Mouse (Mus musculus) embryonic stem cell, embryonic (primary cell): ENCODE data around the gene Map3k12.

Experiments used
- CTCF ChIA-PET, 4 experiments: fragments of 300-600 bp in 2 of 4; fragments of 350-600 bp in 2 of 4; sonication (Branson Sonifier 250); formaldehyde crosslinking; loops; one replicate each; lab custom pipeline; 2022; ENCODE audit warnings: inconsistent platforms in 2 of 4; lab: Charles Lee
- POLR2A ChIA-PET, 4 experiments: fragments of 300-600 bp in 2 of 4; fragments of 350-600 bp in 2 of 4; sonication (Branson Sonifier 250); formaldehyde crosslinking; loops; one replicate each; lab custom pipeline; 2022; ENCODE audit warnings: antibody characterized with exemption in 4 of 4, inconsistent platforms in 1 of 4; lab: Charles Lee

Gene Map3k12

GRCm38 (mm10) chr15:102501084-102501814, 15.6 kb downstream of the Map3k12 start:
- CTCF ChIA-PET: interaction anchor here in 1 of 4 experiments (0.6 kb wide), 1 partner anchor 9 kb away, joined by 4 read pairs; no protein-coding TSS in a partner anchor
- POLR2A ChIA-PET: interaction anchor here (0.5 to 21.1 kb wide), 35 partner anchors 8 to 194 kb away, joined by 3 to 518 read pairs (median 5); partner anchors contain the start of genes Tarbp2 (in 3 of the 4), Map3k12 (in 2 of the 4), Pcbp2 (in 2 of the 4) and Sp1 (in 2 of the 4)

- CTCF ChIA-PET: interaction anchor here in 1 of 4 experiments (0.5 to 0.6 kb wide), 2 partner anchors 119 to 285 kb away, joined by 3 to 8 read pairs; no protein-coding TSS in a partner anchor
- POLR2A ChIA-PET: interaction anchor here (0.6 to 21.1 kb wide), 29 partner anchors 7 to 193 kb away, joined by 3 to 518 read pairs (median 5); partner anchors contain the start of genes Map3k12 (in 2 of the 4), Pcbp2 (in 2 of the 4), Tarbp2 (in 2 of the 4) and Aaas (in 1 of the 4)
Observed at GRCm38 (mm10) chr15:102500479-102500878, 16.4 kb downstream of the Map3k12 start.

- ChIA-PET POLR2A (interaction anchor here (0.6 to 21.1 kb wide), 17 partner anchors 6 to 149 kb away, joined by 3 to 518 read pairs (median 21); partner anchors contain the start of genes Map3k12 (in 2 of the 4), Pcbp2 (in 2 of the 4), Tarbp2 (in 2 of the 4) and Aaas (in 1 of the 4)), CTCF (interaction anchor here in 1 of 4 experiments (0.5 to 0.6 kb wide), 2 partner anchors 119 to 284 kb away, joined by 3 to 8 read pairs; no protein-coding TSS in a partner anchor)
Observed at GRCm38 (mm10) chr15:102499851-102500250, 17.0 kb downstream of the Map3k12 start.

- POLR2A ChIA-PET: interaction anchor here in 2 of 4 experiments (1.3 to 21.1 kb wide), 11 partner anchors 6 to 29 kb away, joined by 5 to 518 read pairs (median 26); partner anchors contain the start of genes Map3k12 (in 2 of the 2), Pcbp2 (in 2 of the 2), Tarbp2 (in 2 of the 2) and Gm10337 (in 1 of the 2)
- CTCF ChIA-PET: no interaction called here
Observed at GRCm38 (mm10) chr15:102499370-102499769, 17.5 kb downstream of the Map3k12 start.

- POLR2A ChIA-PET: interaction anchor here (0.6 to 18.7 kb wide), 17 partner anchors 8 to 78 kb away, joined by 3 to 518 read pairs (median 8); partner anchors contain the start of genes Pcbp2 (in 2 of the 4), Tarbp2 (in 2 of the 4), Gm10337 (in 1 of the 4) and Map3k12 (in 1 of the 4)
- CTCF ChIA-PET: no interaction called here
Observed at GRCm38 (mm10) chr15:102498322-102498721, 18.5 kb downstream of the Map3k12 start.

GRCm38 (mm10) chr15:102487664-102488063, 29.2 kb downstream of the Map3k12 start:
- ChIA-PET POLR2A (interaction anchor here in 2 of 4 experiments (1.6 to 18.7 kb wide), 4 partner anchors 8 to 18 kb away, joined by 6 to 518 read pairs (median 129); partner anchors contain the start of genes Pcbp2 (in 2 of the 2) and Gm10337 (in 1 of the 2)), CTCF (no interaction called here)

- ChIA-PET CTCF (interaction anchor here in 3 of 4 experiments (0.6 to 0.9 kb wide), 9 partner anchors 24 to 1255 kb away, joined by 3 to 5 read pairs (median 3); no protein-coding TSS in a partner anchor), POLR2A (interaction anchor here (0.6 to 15.3 kb wide), 46 partner anchors 8 to 1219 kb away, joined by 3 to 518 read pairs (median 4); partner anchors contain the start of genes Pcbp2 (in 3 of the 4), Gm10337 (in 2 of the 4), Map3k12 (in 2 of the 4) and Sp1 (in 2 of the 4))
Observed at GRCm38 (mm10) chr15:102485853-102486252, 31.0 kb downstream of the Map3k12 start.

- CTCF ChIA-PET: no interaction called here
- POLR2A ChIA-PET: interaction anchor here in 3 of 4 experiments (0.6 to 15.3 kb wide), 17 partner anchors 10 to 78 kb away, joined by 3 to 518 read pairs (median 4); partner anchors contain the start of genes Pcbp2 (in 3 of the 3), Gm10337 (in 1 of the 3), Sp1 (in 1 of the 3) and Tarbp2 (in 1 of the 3)
Observed at GRCm38 (mm10) chr15:102483136-102483535, 33.7 kb downstream of the Map3k12 start.

GRCm38 (mm10) chr15:102474520-102474919, 42.3 kb downstream of the Map3k12 start:
- CTCF ChIA-PET: no interaction called here

GRCm38 (mm10) chr15:102473246-102473645, 43.6 kb downstream of the Map3k12 start:
- CTCF ChIA-PET: no interaction called here
- POLR2A ChIA-PET: interaction anchor here (0.5 to 15.3 kb wide), 34 partner anchors 8 to 199 kb away, joined by 3 to 518 read pairs (median 5); partner anchors contain the start of genes Tarbp2 (in 3 of the 4), Gm10337 (in 2 of the 4), Sp1 (in 2 of the 4) and Amhr2 (in 1 of the 4)

More at GRCm38 (mm10) chr15:102474520-102474919, 42.3 kb downstream of the Map3k12 start:
- POLR2A ChIA-PET: interaction anchor here in 2 of 4 experiments (0.7 to 15.3 kb wide), 9 partner anchors 8 to 75 kb away, joined by 3 to 518 read pairs (median 8); partner anchors contain the start of genes Gm10337 (in 1 of the 2) and Tarbp2 (in 1 of the 2)

GRCm38 (mm10) chr15:102471727-102472126, 45.1 kb downstream of the Map3k12 start:
- ChIA-PET CTCF (interaction anchor here in 3 of 4 experiments (0.6 to 2.1 kb wide), 10 partner anchors 10 to 706 kb away, joined by 3 to 14 read pairs (median 4); partner anchors contain the start of genes Npff (in 1 of the 3) and Tarbp2 (in 1 of the 3)), POLR2A (interaction anchor here in 3 of 4 experiments (0.6 to 3.0 kb wide), 83 partner anchors 7 to 586 kb away, joined by 3 to 89 read pairs (median 5); partner anchors contain the start of genes Tarbp2 (in 3 of the 3), Atp5g2 (in 2 of the 3), Map3k12 (in 2 of the 3) and Prr13 (in 2 of the 3))

- POLR2A ChIA-PET: interaction anchor here (0.6 to 3.0 kb wide), 103 partner anchors 8 to 586 kb away, joined by 3 to 89 read pairs (median 5); partner anchors contain the start of genes Prr13 (in 3 of the 4), Sp1 (in 3 of the 4), Tarbp2 (in 3 of the 4) and Atp5g2 (in 2 of the 4)
- CTCF ChIA-PET: interaction anchor here in 3 of 4 experiments (0.6 to 2.1 kb wide), 12 partner anchors 9 to 706 kb away, joined by 3 to 14 read pairs (median 4); partner anchors contain the start of genes Npff (in 1 of the 3) and Tarbp2 (in 1 of the 3)
Observed at GRCm38 (mm10) chr15:102471295-102471645, 45.6 kb downstream of the Map3k12 start.

GRCm38 (mm10) chr15:102470605-102471294, 46.1 kb downstream of the Map3k12 start:
- ChIA-PET CTCF (interaction anchor here (0.6 to 2.1 kb wide), 28 partner anchors 9 to 200 kb away, joined by 3 to 14 read pairs (median 4); partner anchors contain the start of genes Tarbp2 (in 2 of the 4), Aaas (in 1 of the 4), Npff (in 1 of the 4) and Prr13 (in 1 of the 4)), POLR2A (interaction anchor here (0.5 to 3.0 kb wide), 161 partner anchors 8 to 731 kb away, joined by 3 to 89 read pairs (median 5); partner anchors contain the start of genes Sp1 (in 4 of the 4), Aaas (in 3 of the 4), Prr13 (in 3 of the 4) and Tarbp2 (in 3 of the 4))

GRCm38 (mm10) chr15:102470183-102470604, 46.7 kb downstream of the Map3k12 start, which contains the start of gene Pcbp2:
TSS of gene Pcbp2 (plus strand) at chr15:102470539.
- POLR2A ChIA-PET: interaction anchor here (0.5 to 3.0 kb wide), 140 partner anchors 8 to 802 kb away, joined by 3 to 89 read pairs (median 5); partner anchors contain the start of genes Prr13 (in 4 of the 4), Sp1 (in 4 of the 4), Aaas (in 3 of the 4) and Amhr2 (in 3 of the 4)
- CTCF ChIA-PET: interaction anchor here (0.5 to 2.1 kb wide), 26 partner anchors 8 to 200 kb away, joined by 3 to 14 read pairs (median 4); partner anchors contain the start of genes Tarbp2 (in 2 of the 4), Aaas (in 1 of the 4), Npff (in 1 of the 4) and Prr13 (in 1 of the 4)

- ChIA-PET CTCF (interaction anchor here in 2 of 4 experiments (0.6 kb wide), 2 partner anchors 13 to 52 kb away, joined by 4 to 14 read pairs; no protein-coding TSS in a partner anchor), POLR2A (interaction anchor here in 2 of 4 experiments (0.6 to 3.0 kb wide), 8 partner anchors 10 to 202 kb away, joined by 3 to 89 read pairs (median 3); partner anchors contain the start of genes Prr13 (in 2 of the 2), Map3k12 (in 1 of the 2) and Tarbp2 (in 1 of the 2))
Observed at GRCm38 (mm10) chr15:102468675-102469370, 48.0 kb downstream of the Map3k12 start.
